Mouse (Mus musculus): ENCODE measurements around the gene 2010111I01Rik.

DNA sequence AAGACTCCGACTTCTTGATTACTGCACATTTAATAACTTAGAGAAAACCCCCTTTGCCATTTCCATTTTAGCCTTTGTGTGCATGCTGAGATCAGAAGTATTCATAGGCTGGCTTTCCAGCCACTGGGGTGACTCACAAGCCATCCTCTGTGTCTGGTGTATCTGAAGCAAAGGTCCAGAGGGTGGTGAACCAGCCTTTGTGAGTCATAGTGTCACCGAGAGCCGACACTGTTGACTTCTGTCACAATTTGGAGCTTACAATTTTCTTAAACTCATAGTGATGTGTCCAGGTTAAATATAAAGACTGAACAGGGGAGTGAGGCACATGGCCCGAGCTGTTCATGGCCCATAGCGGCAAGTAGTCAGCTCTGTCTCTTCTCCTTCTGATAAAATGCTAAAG is 278.9 kb downstream of the 2010111I01Rik start:
- TF ChIP-seq CTCF (IDR thresholded peaks at IDR 0.05; ENCODE audit: insufficient read depth, low read depth, low read length) (no peak), POLR2A (IDR thresholded peaks at IDR 0.05; ENCODE audit: insufficient read depth, low read depth, low read length) (no peak)
